Mouse (Mus musculus) urinary bladder, postnatal 4 days (tissue): ENCODE measurements around the gene Olfr917.

Experiments used
- DNase-seq, 2 experiments: peaks; one replicate each; pipeline ENCODE4 v3.0.0; 2021 to 2022; ENCODE audit warnings: low spot score in 2 of 2

The Olfr917 gene

GRCm38 (mm10) chr9:38665742-38666141 is at the start of gene Olfr917:
Gene Olfr917, minus strand, starts transcription at chr9:38665842.
- DNase-seq: no peak

GRCm38 (mm10) chr9:38674501-38674900 is 8.9 kb upstream of the Olfr917 start, which contains the start of gene Olfr918:
Gene Olfr918, minus strand, starts transcription at chr9:38674601.
- DNase-seq: no peak

GRCm38 (mm10) chr9:38672887-38673286 is 7.2 kb upstream of the Olfr917 start:
- DNase-seq: no peak

GRCm38 (mm10) chr9:38659775-38660174 is 5.9 kb downstream of the Olfr917 start, which contains the start of gene Olfr916:
Gene Olfr916, minus strand, starts transcription at chr9:38659875.
- DNase-seq: no peak

DNA sequence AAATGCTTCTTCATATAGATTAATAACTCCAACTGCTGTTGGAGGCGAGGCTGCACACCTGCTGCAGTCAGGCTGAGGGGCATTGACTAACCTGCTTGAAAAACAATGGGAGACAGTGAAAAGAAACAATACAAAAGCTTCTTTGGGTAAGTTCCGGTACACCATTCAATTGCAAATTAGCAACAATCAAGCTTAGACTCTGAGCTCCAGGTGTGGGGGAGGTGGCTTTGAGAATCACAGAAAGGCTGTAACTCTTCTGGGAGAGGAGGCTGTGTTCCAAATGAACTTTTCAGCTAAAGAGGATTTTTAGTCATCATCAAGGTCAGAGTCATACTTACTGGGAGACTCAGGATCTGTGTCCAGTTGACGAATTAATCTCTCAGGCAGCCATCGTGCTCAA is 33.2 kb downstream of the Olfr917 start:
- no peak for DNase-seq
